Mouse (Mus musculus) midbrain, embryonic 14.5 days (tissue): ENCODE measurements around the gene Tmem267. TPM values are rescaled to one million over a fixed set of nuclear protein-coding genes. Genes with fewer than 3 reads are reported as not detected.
A peak's percentile ranks its signal among the peaks of the same experiment; 100 is the strongest.
"Not testable (repeated sequence)": the region's sequence is repeated elsewhere in the genome, so short reads cannot be mapped to it uniquely, and the experiment has no call there.

Experiments
- ATAC-seq: fragments of 200-750 bp; cut with Nextera tagmentation; 2 replicates; pipeline ENCODE4 v1.8.0; 2017; ENCODE audit warnings: moderate number of reproducible peaks, moderate library complexity; ENCODE audit not compliant: low FRiP score, low TSS enrichment
- DNase-seq: peaks from one replicate; pipeline ENCODE4 v3.0.0-alpha.2; 2015
- H3K27ac ChIP-seq: fragments of 300-500 bp; sonication (generic); replicated peaks from 2 replicates; pipeline ENCODE4 v1.5.1; 2014; ENCODE audit warnings: mild to moderate bottlenecking, low read depth, low read length, moderate library complexity
- H3K27me3 ChIP-seq: fragments of 300-500 bp; sonication (generic); 2 replicates; pipeline ENCODE4 v1.6.1; 2014; ENCODE audit warnings: low read length, control low read depth, mixed read lengths; ENCODE audit not compliant: control insufficient read depth, insufficient read depth
- H3K36me3 ChIP-seq: fragments of 300-500 bp; sonication (generic); 2 replicates; pipeline ENCODE4 v1.6.1; 2014; ENCODE audit warnings: low read length, control low read depth; ENCODE audit not compliant: control insufficient read depth, insufficient read depth
- H3K4me1 ChIP-seq: fragments of 300-500 bp; sonication (generic); 2 replicates; pipeline ENCODE4 v1.6.1; 2014; ENCODE audit warnings: mild to moderate bottlenecking, antibody characterized with exemption, low read length, control low read depth; ENCODE audit not compliant: control insufficient read depth, insufficient read depth
- H3K4me2 ChIP-seq: fragments of 300-500 bp; sonication (generic); 2 replicates; pipeline ENCODE4 v1.6.1; 2014; ENCODE audit warnings: mild to moderate bottlenecking, low read length, moderate library complexity
- H3K4me3 ChIP-seq: fragments of 300-500 bp; sonication (generic); replicated peaks from 2 replicates; pipeline ENCODE4 v1.5.1; 2014; ENCODE audit warnings: low read depth, low read length
- H3K9ac ChIP-seq: fragments of 300-500 bp; sonication (generic); replicated peaks from 2 replicates; pipeline ENCODE4 v1.6.1; 2014; ENCODE audit warnings: mild to moderate bottlenecking, low read length, moderate library complexity
- H3K9me3 ChIP-seq: fragments of 300-500 bp; sonication (generic); 2 replicates; pipeline ENCODE4 v1.6.1; 2016; ENCODE audit warnings: low read length, control low read depth, mixed read lengths; ENCODE audit not compliant: control insufficient read depth
- WGBS: fragments of 180-500 bp; shearing (Covaris S2); extraction: QIAGEN DNeasy Blood & Tissue Kit; methylation state at CpG from one replicate; pipeline ENCODE4 v1.1.7; 2014; 5-methylcytosine and 5-hydroxymethylcytosine counted together
- polyA plus RNA-seq: library from polyadenylated mRNA; unstranded; fragments of >200 nt; fragmentation: Nextera tagmentation; extraction: Ambion mirVana; gene quantifications from 2 replicates; pipeline ENCODE4 v1.2.1, GENCODE M21; 2014

The Tmem267 gene
- polyA plus RNA-seq, 1 experiment from 2014 or later: 6.6 TPM

DNA sequence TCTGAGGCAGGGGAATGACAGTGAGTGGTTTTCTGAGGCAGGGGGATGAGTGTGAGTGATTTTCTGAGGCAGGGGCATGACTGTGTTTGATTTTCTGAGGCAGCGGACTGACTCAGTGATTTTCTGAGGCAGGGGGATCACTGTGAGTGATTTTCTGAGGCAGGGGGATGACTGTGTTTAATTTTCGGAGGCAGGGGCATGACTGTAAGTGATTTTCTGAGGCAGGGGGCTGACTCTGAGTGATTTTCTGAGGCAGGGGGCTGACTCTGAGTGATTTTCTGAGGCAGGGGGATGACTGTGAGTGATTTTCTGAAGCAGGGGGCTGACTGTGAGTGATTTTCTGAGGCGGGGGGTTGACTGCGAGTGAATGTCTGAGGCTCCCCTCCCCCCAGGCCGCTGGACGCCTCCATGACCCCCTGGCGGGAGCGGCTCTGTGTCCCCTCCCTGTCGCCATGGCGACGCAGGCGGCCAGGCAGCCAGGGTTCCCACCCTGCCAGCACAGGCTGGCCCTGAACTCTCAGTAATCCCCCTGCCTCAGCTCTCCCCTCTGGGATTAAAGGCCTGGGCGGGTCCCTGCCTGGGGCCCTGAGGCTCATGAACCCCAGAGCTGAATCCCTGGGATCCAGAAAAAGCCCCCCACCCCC, 115.0 kb downstream of the Tmem267 start:
- H3K4me1 ChIP-seq, H3K27me3 ChIP-seq, H3K36me3 ChIP-seq, H3K27ac ChIP-seq, H3K9me3 ChIP-seq, H3K9ac ChIP-seq, ATAC-seq, H3K4me2 ChIP-seq, H3K4me3 ChIP-seq: not testable (repeated sequence)
- 30% methylated on average over 12 of the region's 13 CpGs for WGBS
- peak; percentile 44 for DNase-seq

- H3K4me2 ChIP-seq, H3K27me3 ChIP-seq, H3K27ac ChIP-seq, H3K36me3 ChIP-seq, ATAC-seq, H3K9ac ChIP-seq, H3K4me3 ChIP-seq, H3K4me1 ChIP-seq, H3K9me3 ChIP-seq: not testable (repeated sequence)
- WGBS: 91% methylated on average over 6 of the region's 8 CpGs
- peak; percentile 14 for DNase-seq
Measured at GRCm38 (mm10) chr13:119603890-119604289, 116.1 kb downstream of the Tmem267 start.

GRCm38 (mm10) chr13:119604322-119604721, 116.5 kb downstream of the Tmem267 start:
- not testable (repeated sequence) for H3K9me3 ChIP-seq, H3K4me3 ChIP-seq, ATAC-seq, H3K36me3 ChIP-seq, H3K4me2 ChIP-seq, H3K27ac ChIP-seq, H3K27me3 ChIP-seq, H3K9ac ChIP-seq, H3K4me1 ChIP-seq, DNase-seq
- 93% methylated on average over 7 of the region's 9 CpGs for WGBS

GRCm38 (mm10) chr13:119618841-119619240, 131.0 kb downstream of the Tmem267 start:
- no peaks in the 10 kb centered on the region for H3K4me1 ChIP-seq
- H3K27me3 ChIP-seq: no peaks in the 10 kb centered on the region
- DNase-seq (no peak), ATAC-seq (no peak)
- H3K9ac ChIP-seq: no peak overlapping the region
- no peaks in the 10 kb centered on the region for H3K9me3 ChIP-seq
- H3K4me3 ChIP-seq: no peak overlapping the region
- WGBS: 97% methylated on average over 3 of the region's 3 CpGs
- H3K4me2 ChIP-seq: no peak overlapping the region
- no peak overlapping the region for H3K27ac ChIP-seq
- no peaks in the 10 kb centered on the region for H3K36me3 ChIP-seq

DNA sequence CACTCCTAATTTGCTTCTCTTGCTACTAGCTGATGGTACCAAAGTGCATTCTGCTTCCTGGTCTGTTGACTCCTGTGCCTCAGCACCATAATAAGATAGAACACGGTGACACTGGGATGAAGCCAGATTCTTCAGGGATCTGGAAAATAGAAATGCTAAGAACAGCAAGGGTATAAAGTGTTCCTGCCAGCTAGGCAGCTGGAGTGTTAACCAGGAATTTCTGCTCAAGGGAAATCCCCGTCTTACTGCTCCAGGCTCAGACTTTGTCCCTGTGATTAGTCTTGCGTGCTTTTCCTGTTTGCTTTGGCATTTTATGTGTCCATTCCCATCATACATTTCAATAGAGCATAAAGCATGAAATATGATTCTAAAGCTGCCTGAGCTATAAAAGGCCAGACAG, 131.9 kb downstream of the Tmem267 start:
- DNase-seq: no peak
- Histone ChIP-seq H3K4me3 (no peak overlapping the region), H3K27ac (no peak overlapping the region), H3K36me3 (no peaks in the 10 kb centered on the region), H3K27me3 (no peaks in the 10 kb centered on the region), H3K9me3 (no peaks in the 10 kb centered on the region), H3K4me1 (no peaks in the 10 kb centered on the region), H3K4me2 (no peak overlapping the region), H3K9ac (no peak overlapping the region)
- 69% methylated on average over 3 of the region's 3 CpGs for WGBS
- no peak for ATAC-seq

- Histone ChIP-seq H3K9me3 (no peaks in the 10 kb centered on the region), H3K27me3 (no peaks in the 10 kb centered on the region), H3K27ac (no peak within 1 kb of the TSS), H3K4me3 (no peak within 1 kb of the TSS), H3K4me2 (no peak within 1 kb of the TSS), H3K9ac (no peak within 1 kb of the TSS), H3K4me1 (no peaks in the 10 kb centered on the region), H3K36me3 (no peaks in the 10 kb centered on the region)
- WGBS: 89% methylated on average over 6 of the region's 6 CpGs
- DNase-seq (no peak), ATAC-seq (no peak)
Measured at GRCm38 (mm10) chr13:119623634-119624033, 135.8 kb downstream of the Tmem267 start, which contains the start of gene Ccl28. TSS of gene Ccl28 (plus strand) at chr13:119623819.

DNA sequence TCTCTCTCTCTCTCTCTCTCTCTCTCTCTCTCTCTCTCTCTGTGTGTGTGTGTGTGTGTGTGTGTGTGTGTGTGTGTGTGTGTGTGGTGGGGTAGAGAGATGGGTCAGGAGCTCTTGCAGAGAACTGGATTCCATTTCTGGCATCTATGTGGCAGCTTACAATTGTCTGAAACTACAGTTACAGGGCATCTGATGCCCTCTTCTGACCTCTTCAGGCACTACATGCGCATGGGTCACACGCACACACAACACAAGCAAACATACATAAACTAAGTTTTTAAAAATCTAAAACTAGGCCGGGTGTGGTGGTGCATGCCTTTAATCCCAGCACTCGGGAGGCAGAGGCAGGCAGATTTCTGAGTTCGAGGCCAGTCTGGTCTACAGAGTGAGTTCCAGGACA, 138.1 kb downstream of the Tmem267 start:
- not testable (repeated sequence) for H3K9ac ChIP-seq, H3K4me1 ChIP-seq, ATAC-seq, H3K36me3 ChIP-seq, H3K27ac ChIP-seq, H3K27me3 ChIP-seq, H3K9me3 ChIP-seq, H3K4me3 ChIP-seq, H3K4me2 ChIP-seq
- peak; percentile 53 for DNase-seq
- WGBS: 86% methylated on average over 5 of the region's 5 CpGs

DNA sequence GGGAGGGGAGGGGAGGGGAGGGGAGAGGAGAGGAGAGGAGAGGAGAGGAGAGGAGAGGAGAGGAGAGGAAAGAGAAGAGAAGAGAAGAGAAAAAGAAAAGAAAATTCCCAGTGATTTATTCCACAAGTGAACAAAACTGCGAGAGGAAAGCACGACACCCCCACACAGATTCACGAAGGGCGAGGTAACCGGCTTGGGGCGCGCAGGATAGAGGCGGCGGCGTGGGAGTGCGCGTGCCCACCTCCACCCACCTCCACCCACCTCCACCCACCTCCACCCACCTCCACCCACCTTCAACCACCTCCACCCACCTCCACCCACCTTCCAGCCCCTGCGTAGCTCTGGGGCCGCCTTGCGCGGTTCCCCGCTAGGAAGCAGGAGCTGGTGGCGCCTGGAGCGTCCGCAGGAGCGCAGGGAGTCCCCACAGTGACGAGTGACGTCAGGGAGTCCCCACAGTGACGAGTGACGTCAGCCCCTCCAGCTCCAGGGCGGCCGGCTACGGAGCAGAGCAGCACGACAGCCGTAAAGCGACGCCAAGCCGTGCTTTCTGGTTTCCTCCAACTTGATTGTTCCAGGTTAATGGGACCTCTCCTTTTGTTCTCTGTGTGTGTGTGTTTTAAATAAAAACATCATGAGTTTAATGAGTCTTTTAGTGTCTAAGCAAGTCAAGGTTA, 143.8 kb downstream of the Tmem267 start:
- Histone ChIP-seq H3K4me1 (no peaks in the 10 kb centered on the region), H3K9ac (peak overlapping the region; percentile 45; the same call in 1 of the 2 replicates), H3K27me3 (no peaks in the 10 kb centered on the region), H3K4me2 (peak overlapping the region; percentile 59), H3K4me3 (peak overlapping the region; percentile 48), H3K9me3 (no peaks in the 10 kb centered on the region), H3K36me3 (no peaks in the 10 kb centered on the region), H3K27ac (0 out of 2 replicates have a peak overlapping the region, but pooled peaks have one; percentile 37)
- ATAC-seq (peak; percentile 96), DNase-seq (peak; percentile 98)
- 3% methylated on average over 33 of the region's 33 CpGs for WGBS

DNA sequence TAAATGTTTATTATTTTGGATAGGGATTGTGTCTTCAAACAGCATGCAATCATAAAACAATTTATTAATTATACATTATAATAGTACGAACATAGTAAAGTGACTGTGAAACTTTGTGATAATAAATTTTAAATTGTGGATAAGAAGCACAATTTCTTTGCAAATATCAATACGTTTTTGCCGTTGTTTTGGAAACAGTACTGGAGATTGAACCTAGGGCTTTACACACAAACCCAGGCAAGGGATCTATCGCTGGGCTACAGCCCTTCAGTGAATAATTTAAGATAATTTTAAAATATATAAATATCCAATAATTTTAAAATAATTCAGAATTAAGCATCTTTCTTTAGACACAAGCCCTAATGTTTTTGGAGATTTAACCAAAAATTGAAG, 144.3 kb downstream of the Tmem267 start:
- 83% methylated on average over 4 of the region's 4 CpGs for WGBS
- Histone ChIP-seq H3K4me3 (peak overlapping the region; percentile 48; the same call in 1 of the 2 replicates), H3K27me3 (no peaks in the 10 kb centered on the region), H3K9me3 (no peaks in the 10 kb centered on the region), H3K36me3 (no peaks in the 10 kb centered on the region), H3K27ac (no peak overlapping the region), H3K4me2 (peak overlapping the region; percentile 59), H3K4me1 (no peaks in the 10 kb centered on the region), H3K9ac (peak overlapping the region; percentile 45; the same call in 1 of the 2 replicates)
- ATAC-seq: peak; percentile 46
- DNase-seq: no peak
